Comparison of ENCODE assay signal across 19 mouse cellular contexts in genomic region chr10:6298682-6299081, GRCm38 (mm10).
DNase-seq lines count a peak whose midpoint lies in the region; TF ChIP-seq lines count a peak whose summit lies in the region.
"Had no signal": no experiment of that assay in that cellular context is flagged by ENCODE, and none has a peak within 500 bp of the region (broad histone marks: within the 10 kb centered on the region; RNA-seq: fewer than 3 reads in every experiment).

No protein-coding gene starts in this region.

- no peaks in the 10 kb centered on the region for H3K9me3 ChIP-seq in embryonic facial prominence, embryonic 10.5 days
- H3K9me3 ChIP-seq: hindbrain, embryonic 10.5 days; kidney, embryonic 15.5 days; limb, embryonic 10.5 days; midbrain, embryonic 13.5 days; neural tube, embryonic 13.5 days had no signal

- intact Hi-C loops in heart, postnatal 25 days (cut with DNase I) = no loop called here

- DNase-seq in layer of hippocampus, adult 11-12 months (ENCODE audit: low spot score) = peak; percentile 3
- no peak for DNase-seq in layer of hippocampus, adult 9-10 months (ENCODE audit: low spot score)
- DNase-seq in cerebellum, adult 2 months = peak; percentile 46 to 79
- DNase-seq in cerebellum, postnatal 36 days = peak; percentile 37 to 39
- DNase-seq in ovary, postnatal 10 days (ENCODE audit: low spot score) = no peak
- DNase-seq in heart, postnatal 25 days (ENCODE audit: low spot score) = no peak
- no peak for DNase-seq in embryonic facial prominence, embryonic 10.5 days (ENCODE audit: low spot score)
- DNase-seq: kidney, postnatal 4 days; liver, postnatal 0 days; lung, postnatal 10 days; right cerebral cortex, postnatal 14 days; spleen, adult 18-20 months; thymus, postnatal 4 days had no signal

- no peak for TF ChIP-seq POLR2A in cerebellum, adult 2 months (IDR thresholded peaks at IDR 0.05; ENCODE audit: borderline replicate concordance, insufficient read depth, low read length)

- 6% methylated on average over 2 of the region's 2 CpGs for WGBS in cerebellum, adult 2 months
- WGBS in embryonic facial prominence, embryonic 10.5 days = 88% methylated on average over 2 of the region's 2 CpGs

- H3K4me3 ChIP-seq in cerebellum, adult 2 months (replicated peaks; ENCODE audit: insufficient read depth, low read depth, low read length) = no peak overlapping the region
- no peak overlapping the region for H3K4me3 ChIP-seq in embryonic facial prominence, embryonic 10.5 days
- H3K4me3 ChIP-seq: hindbrain, embryonic 10.5 days; kidney, embryonic 15.5 days; limb, embryonic 10.5 days; midbrain, embryonic 13.5 days; neural tube, embryonic 13.5 days had no signal

- H3K4me1 ChIP-seq in cerebellum, adult 2 months (ENCODE audit: control insufficient read depth, insufficient read depth, low read length) = peaks cover 5% of the 10 kb centered on the region; the same call in 1 of the 2 replicates
- H3K4me1 ChIP-seq in embryonic facial prominence, embryonic 10.5 days = no peaks in the 10 kb centered on the region
- H3K4me1 ChIP-seq: kidney, embryonic 15.5 days; limb, embryonic 10.5 days; midbrain, embryonic 13.5 days; neural tube, embryonic 13.5 days had no signal

- no peaks in the 10 kb centered on the region for H3K36me3 ChIP-seq in embryonic facial prominence, embryonic 10.5 days (replicated peaks)
- H3K36me3 ChIP-seq: hindbrain, embryonic 10.5 days; kidney, embryonic 15.5 days; limb, embryonic 10.5 days; midbrain, embryonic 13.5 days; neural tube, embryonic 13.5 days had no signal

- no peaks in the 10 kb centered on the region for H3K27me3 ChIP-seq in cerebellum, adult 2 months (ENCODE audit: control insufficient read depth, insufficient read depth, low read length)
- no peaks in the 10 kb centered on the region for H3K27me3 ChIP-seq in embryonic facial prominence, embryonic 10.5 days (replicated peaks; ENCODE audit: low read depth, poor library complexity, severe bottlenecking)
- H3K27me3 ChIP-seq: kidney, embryonic 15.5 days; midbrain, embryonic 13.5 days; neural tube, embryonic 13.5 days had no signal

- H3K27ac ChIP-seq in cerebellum, adult 2 months (ENCODE audit: insufficient read depth, low read length) = no peak overlapping the region
- no peak overlapping the region for H3K27ac ChIP-seq in embryonic facial prominence, embryonic 10.5 days (replicated peaks)
- H3K27ac ChIP-seq: hindbrain, embryonic 10.5 days; hindbrain, postnatal 0 days; kidney, embryonic 15.5 days; limb, embryonic 10.5 days; midbrain, embryonic 13.5 days; neural tube, embryonic 13.5 days had no signal

- TF ChIP-seq CTCF in cerebellum, adult 2 months (IDR thresholded peaks at IDR 0.05; ENCODE audit: borderline replicate concordance, insufficient read depth, low read depth, low read length) = no peak

Comparison
In these comparisons a context has a peak if more than half of its experiments do, and no peak if none do; other contexts are left out.
1. DNase-seq: peak in layer of hippocampus, adult 11-12 months (single experiment), cerebellum, adult 2 months (2 of 2) and cerebellum, postnatal 36 days (2 of 2); none in layer of hippocampus, adult 9-10 months (single experiment), ovary, postnatal 10 days (single experiment), heart, postnatal 25 days (single experiment) and embryonic facial prominence, embryonic 10.5 days (single experiment).